ENCODE assay signal across 8 mouse cellular contexts in genomic region chr3:129754650-129755604, GRCm38 (mm10). TPM values are rescaled to one million over a fixed set of nuclear protein-coding genes. Genes with fewer than 3 reads are reported as not detected.
DNase-seq lines count a peak whose midpoint lies in the region; ATAC-seq lines count a peak whose summit lies in the region.

TSS of gene Egf (minus strand) at chr3:129755316.

- H3K27me3 ChIP-seq in intestine, embryonic 14.5 days (replicated peaks; ENCODE audit: control insufficient read depth, insufficient read depth, low read length) = no peaks in the 10 kb centered on the region; the same call in 1 of the 2 replicates
- H3K27me3 ChIP-seq in liver, embryonic 13.5 days = peaks cover 10% of the 10 kb centered on the region; the same call in 1 of the 2 replicates
- no peaks in the 10 kb centered on the region for H3K27me3 ChIP-seq in neural tube, embryonic 14.5 days (ENCODE audit: control insufficient read depth, insufficient read depth, low read length)

- 8% methylated on average over 20 of the region's 20 CpGs for WGBS in intestine, embryonic 14.5 days
- WGBS in liver, embryonic 13.5 days (ENCODE audit: insufficient replicate concordance) = 15% methylated on average over 20 of the region's 20 CpGs
- 14% methylated on average over 20 of the region's 20 CpGs for WGBS in neural tube, embryonic 14.5 days

- peak; percentile 5 to 7 for DNase-seq in right cerebral cortex, adult 2 months (ENCODE audit: low spot score in 2 of 2)
- DNase-seq in right cerebral cortex, postnatal 25 days = no peak
- DNase-seq in gastrocnemius, postnatal 4 days (ENCODE audit: low spot score in 2 of 2) = peak in 1 of 2 experiments; percentile 20
- peak; percentile 73 for DNase-seq in intestine, embryonic 14.5 days (ENCODE audit: low spot score)
- no peak for DNase-seq in liver, embryonic 13.5 days
- DNase-seq in urinary bladder, adult 2 months (ENCODE audit: low spot score) = no peak
- DNase-seq in thymus, postnatal 4 days = no peak

- H3K4me1 ChIP-seq in intestine, embryonic 14.5 days (replicated peaks; ENCODE audit: control insufficient read depth, insufficient read depth, low read length) = no peaks in the 10 kb centered on the region; the same call in 1 of the 2 replicates
- no peaks in the 10 kb centered on the region for H3K4me1 ChIP-seq in liver, embryonic 13.5 days (replicated peaks)
- no peaks in the 10 kb centered on the region for H3K4me1 ChIP-seq in neural tube, embryonic 14.5 days (ENCODE audit: control insufficient read depth, insufficient read depth, low read length)

- no peak for ATAC-seq in intestine, embryonic 14.5 days (replicated peaks; ENCODE audit: low FRiP score, low TSS enrichment, low read depth)
- no peak for ATAC-seq in liver, embryonic 13.5 days (ENCODE audit: low read depth)
- no peak for ATAC-seq in neural tube, embryonic 14.5 days (ENCODE audit: low read depth)

- peak within 1 kb of the TSS; percentile 49 for H3K4me2 ChIP-seq in intestine, embryonic 14.5 days (ENCODE audit: low read length)
- H3K4me2 ChIP-seq in liver, embryonic 13.5 days = peak within 1 kb of the TSS; percentile 42
- H3K4me2 ChIP-seq in neural tube, embryonic 14.5 days (ENCODE audit: low read depth, low read length) = peak within 1 kb of the TSS; percentile 39

- 0 out of 2 replicates have a peak within 1 kb of the TSS, but pooled peaks have one; percentile 16 for H3K4me3 ChIP-seq in intestine, embryonic 14.5 days (ENCODE audit: low read depth, low read length)
- H3K4me3 ChIP-seq in liver, embryonic 13.5 days (replicated peaks) = peak within 1 kb of the TSS; percentile 21
- peak within 1 kb of the TSS; percentile 24 for H3K4me3 ChIP-seq in neural tube, embryonic 14.5 days (ENCODE audit: low read depth, low read length)

- H3K36me3 ChIP-seq in intestine, embryonic 14.5 days (ENCODE audit: control insufficient read depth, insufficient read depth, low read length) = no peaks in the 10 kb centered on the region
- no peaks in the 10 kb centered on the region for H3K36me3 ChIP-seq in liver, embryonic 13.5 days
- no peaks in the 10 kb centered on the region for H3K36me3 ChIP-seq in neural tube, embryonic 14.5 days (ENCODE audit: control insufficient read depth, insufficient read depth, low read length)

- H3K9ac ChIP-seq in intestine, embryonic 14.5 days (ENCODE audit: low read length) = no peak within 1 kb of the TSS
- H3K9ac ChIP-seq in liver, embryonic 13.5 days = no peak within 1 kb of the TSS
- no peak within 1 kb of the TSS for H3K9ac ChIP-seq in neural tube, embryonic 14.5 days (replicated peaks; ENCODE audit: low read depth, low read length)

- H3K9me3 ChIP-seq in intestine, embryonic 14.5 days (ENCODE audit: control insufficient read depth, low read length) = 0 out of 2 replicates have a peak, but pooled peaks cover 3% of the 10 kb centered on the region
- H3K9me3 ChIP-seq in liver, embryonic 13.5 days (replicated peaks) = no peaks in the 10 kb centered on the region; the same call in 1 of the 2 replicates
- H3K9me3 ChIP-seq in neural tube, embryonic 14.5 days (ENCODE audit: control insufficient read depth, low read length) = no peaks in the 10 kb centered on the region

- no peak within 1 kb of the TSS for H3K27ac ChIP-seq in intestine, embryonic 14.5 days (ENCODE audit: low read depth)
- H3K27ac ChIP-seq in liver, embryonic 13.5 days = no peak within 1 kb of the TSS
- no peak within 1 kb of the TSS for H3K27ac ChIP-seq in neural tube, embryonic 14.5 days (ENCODE audit: low read depth, low read length)

RNA-seq across cellular contexts. Expression of gene Egf, which starts in this region (rescaled TPM):
- total RNA-seq in gastrocnemius, postnatal 4 days (2021) = 10 to 100 TPM; 15.5 to 19.1 TPM
- 1.8 and 2.0 TPM in 2 replicates for polyA plus RNA-seq in intestine, embryonic 14.5 days (2014; fragmentation: Nextera tagmentation; extraction: Ambion mirVana)
- 0.45 and 0.53 TPM in 2 replicates for polyA plus RNA-seq in liver, embryonic 13.5 days (2015; fragmentation: Nextera tagmentation; extraction: Ambion mirVana)
- polyA plus RNA-seq in neural tube, embryonic 14.5 days (2014; fragmentation: Nextera tagmentation; extraction: Ambion mirVana) = 2.1 and 3.6 TPM in 2 replicates
- 2.2 and 2.4 TPM in 2 replicates for polyA plus RNA-seq in urinary bladder, adult 2 months (2012; rRNA removed)

Comparison
In these comparisons a context has a peak if more than half of its experiments do, and no peak if none do; other contexts are left out.
1. DNase-seq: peak in right cerebral cortex, adult 2 months (2 of 2) and intestine, embryonic 14.5 days (single experiment); none in right cerebral cortex, postnatal 25 days (single experiment), liver, embryonic 13.5 days (single experiment), urinary bladder, adult 2 months (single experiment) and thymus, postnatal 4 days (single experiment).
2. Peak in every context shown above with its lines, with median percentiles within 50 percentile points of each other: H3K4me2 ChIP-seq and H3K4me3 ChIP-seq.